Mouse (Mus musculus) right cerebral cortex, adult 18-20 months (tissue): ENCODE measurements around the gene Reps1.

Experiments
- DNase-seq: peaks from one replicate; pipeline ENCODE4 v3.0.0; 2022; ENCODE audit warnings: mixed read lengths

Reps1 gene

GRCm38 (mm10) chr10:18147224-18147623, 91.6 kb downstream of the Reps1 start:
- no peak for DNase-seq

GRCm38 (mm10) chr10:18162435-18162971, 106.8 kb downstream of the Reps1 start:
- DNase-seq = no peak
